Mouse (Mus musculus) hindbrain, embryonic 13.5 days (tissue): Measurements from ENCODE around the gene Rab6b. TPM values are rescaled to one million over a fixed set of nuclear protein-coding genes. Genes with fewer than 3 reads are reported as not detected.

Experiments used
- ATAC-seq: fragments of 200-750 bp; cut with Nextera tagmentation; 2 replicates; pipeline ENCODE4 v1.8.0; 2017; ENCODE audit warnings: moderate TSS enrichment; ENCODE audit not compliant: low FRiP score
- H3K27ac ChIP-seq: fragments of 300-500 bp; sonication (generic); 2 replicates; pipeline ENCODE4 v1.5.1; 2015; ENCODE audit warnings: inconsistent platforms, mild to moderate bottlenecking, moderate library complexity
- H3K27me3 ChIP-seq: fragments of 300-500 bp; sonication (generic); 2 replicates; pipeline ENCODE4 v1.6.1; 2015; ENCODE audit warnings: mild to moderate bottlenecking, inconsistent platforms
- H3K36me3 ChIP-seq: fragments of 300-500 bp; sonication (generic); 2 replicates; pipeline ENCODE4 v1.6.1; 2015; ENCODE audit warnings: mild to moderate bottlenecking, inconsistent platforms
- H3K4me1 ChIP-seq: fragments of 300-500 bp; sonication (generic); replicated peaks from 2 replicates; pipeline ENCODE4 v1.6.1; 2015; ENCODE audit warnings: inconsistent platforms
- H3K4me2 ChIP-seq: fragments of 300-500 bp; sonication (generic); 2 replicates; pipeline ENCODE4 v1.6.1; 2015; ENCODE audit warnings: inconsistent platforms, mild to moderate bottlenecking, moderate library complexity
- H3K4me3 ChIP-seq: fragments of 300-500 bp; sonication (generic); 2 replicates; pipeline ENCODE4 v1.5.1; 2015; ENCODE audit warnings: mild to moderate bottlenecking, inconsistent platforms
- H3K9ac ChIP-seq: fragments of 300-500 bp; sonication (generic); 2 replicates; pipeline ENCODE4 v1.6.1; 2015; ENCODE audit warnings: mild to moderate bottlenecking, inconsistent platforms
- H3K9me3 ChIP-seq: fragments of 300-500 bp; sonication (generic); 2 replicates; pipeline ENCODE4 v1.6.1; 2016; ENCODE audit warnings: inconsistent platforms
- WGBS: fragments of 180-500 bp; shearing (Covaris S2); methylation state at CpG from one replicate; pipeline ENCODE4 v1.1.7; 2015; 5-methylcytosine and 5-hydroxymethylcytosine counted together
- polyA plus RNA-seq: library from polyadenylated mRNA; unstranded; fragments of >200 nt; fragmentation: Nextera tagmentation; extraction: Ambion mirVana; gene quantifications from 2 replicates; pipeline ENCODE4 v1.2.1, GENCODE M21; 2015

Rab6b gene
- polyA plus RNA-seq, 1 experiment from 2014 or later = 80.2 TPM

DNA sequence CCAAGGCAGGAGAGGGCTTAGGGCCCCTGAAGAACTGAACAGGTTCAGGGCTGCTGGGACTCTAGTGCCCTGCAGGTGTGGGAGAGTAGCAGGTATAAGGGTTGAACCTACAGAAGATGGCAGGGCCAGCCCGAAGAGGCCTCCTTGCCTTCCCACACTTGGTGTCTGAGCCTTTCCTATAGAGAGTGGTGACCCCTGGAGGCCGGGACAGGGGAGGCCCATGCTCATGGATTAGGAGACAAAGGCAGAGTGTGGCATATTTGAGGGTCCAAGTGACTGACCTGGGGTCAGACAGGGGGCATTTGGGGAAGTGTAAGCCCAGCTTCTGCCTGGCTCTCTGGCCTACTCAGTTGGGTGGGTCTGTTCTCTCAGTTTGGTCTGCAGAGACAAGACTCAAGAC is 8.6 kb downstream of the Rab6b start:
- no peak for ATAC-seq

DNA sequence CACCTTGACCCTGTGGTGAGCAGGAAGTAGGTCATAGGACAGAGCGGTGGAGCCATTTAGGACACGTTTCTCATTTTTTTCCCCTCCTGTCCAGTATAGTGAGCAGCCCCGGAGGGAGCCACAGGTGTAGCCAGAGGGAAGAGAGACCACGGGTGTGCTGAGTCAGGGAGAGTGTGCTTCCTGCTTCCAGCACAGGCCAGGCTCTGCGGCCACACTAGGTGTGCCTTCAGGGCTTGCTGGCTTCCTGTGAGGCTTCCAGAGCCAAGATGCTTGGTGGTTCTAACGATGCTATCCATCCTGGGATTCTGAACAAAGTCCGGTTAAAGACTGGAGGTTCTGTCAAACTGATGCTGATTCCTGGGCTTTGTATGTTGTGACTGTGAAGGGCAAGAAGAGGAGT is 10.0 kb downstream of the Rab6b start:
- Histone ChIP-seq H3K4me2 (no peak overlapping the region), H3K4me3 (no peak overlapping the region), H3K27ac (no peak overlapping the region; the same call in 1 of the 2 replicates), H3K9ac (no peak overlapping the region), H3K27me3 (no peaks in the 10 kb centered on the region), H3K9me3 (no peaks in the 10 kb centered on the region), H3K36me3 (peaks cover 17% of the 10 kb centered on the region), H3K4me1 (peaks cover 61% of the 10 kb centered on the region)
- 89% methylated on average over 7 of the region's 7 CpGs for WGBS
- no peak for ATAC-seq

More for the DNA sequence above, 8.6 kb downstream of the Rab6b start:
- Histone ChIP-seq H3K27me3 (no peaks in the 10 kb centered on the region), H3K4me3 (no peak overlapping the region), H3K4me1 (peaks cover 66% of the 10 kb centered on the region), H3K27ac (peak overlapping the region; percentile 6; the same call in 1 of the 2 replicates), H3K9me3 (no peaks in the 10 kb centered on the region), H3K36me3 (peaks cover 21% of the 10 kb centered on the region), H3K4me2 (no peak overlapping the region), H3K9ac (no peak overlapping the region)
- 36% methylated on average over 2 of the region's 2 CpGs for WGBS

DNA sequence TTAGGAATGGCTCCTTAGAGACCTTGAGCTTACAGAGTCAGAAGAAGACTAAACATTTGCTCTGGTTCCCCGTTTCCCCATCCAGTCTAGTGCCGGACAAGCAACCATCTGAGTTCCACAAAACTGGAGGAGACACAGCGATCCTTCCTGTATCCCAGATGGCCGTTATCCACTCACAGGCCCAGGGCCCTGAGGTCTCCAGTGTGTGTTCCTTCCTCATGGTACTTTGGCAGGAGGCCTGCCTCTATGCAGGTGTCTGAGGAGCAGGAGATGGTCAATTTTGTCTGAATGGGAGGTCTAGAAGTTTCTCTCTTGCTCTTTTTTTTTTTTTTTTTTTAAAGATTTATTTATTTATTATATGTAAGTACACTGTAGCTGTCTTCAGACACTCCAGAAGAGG is 13.2 kb downstream of the Rab6b start:
- WGBS = 97% methylated on average over 4 of the region's 4 CpGs
- peaks cover 21% of the 10 kb centered on the region for H3K36me3 ChIP-seq

DNA sequence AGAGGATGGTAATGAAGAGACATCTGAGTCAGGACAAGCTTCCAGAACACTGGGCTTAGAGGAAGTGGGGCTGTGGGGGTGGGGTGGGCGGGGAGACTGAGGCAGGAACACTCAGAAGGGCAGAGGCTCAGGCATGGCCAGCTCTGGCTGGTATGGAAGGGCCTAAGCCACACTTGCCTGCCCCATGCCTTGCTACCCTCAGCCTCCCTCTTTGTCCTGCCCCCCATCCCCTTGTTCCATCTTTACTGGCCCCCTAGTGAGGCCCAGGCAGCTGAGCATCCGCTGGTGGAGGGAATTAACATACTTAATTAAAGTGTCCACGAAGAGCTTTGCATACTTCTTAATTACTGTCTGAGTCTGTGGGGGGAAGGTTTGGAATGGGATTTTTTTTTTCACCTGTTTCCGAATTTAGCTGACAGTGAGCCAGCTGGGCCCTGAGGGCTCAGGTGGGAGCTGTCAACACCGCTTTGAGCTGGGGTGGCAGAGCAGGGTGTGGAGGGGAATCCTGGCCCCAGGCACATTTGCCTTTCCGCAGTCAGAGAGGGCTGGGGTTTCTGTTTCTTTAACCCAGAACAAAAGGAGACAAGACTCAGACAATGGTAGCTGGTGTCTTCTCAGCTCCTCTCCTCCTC is 22.0 kb downstream of the Rab6b start:
- H3K4me2 ChIP-seq = no peak overlapping the region
- H3K4me1 ChIP-seq = peaks cover 67% of the 10 kb centered on the region
- H3K27me3 ChIP-seq = no peaks in the 10 kb centered on the region
- peak overlapping the region; percentile 89 for H3K27ac ChIP-seq
- no peaks in the 10 kb centered on the region for H3K9me3 ChIP-seq
- H3K9ac ChIP-seq = peak overlapping the region; percentile 55
- H3K36me3 ChIP-seq = peaks cover 5% of the 10 kb centered on the region
- peak; percentile 33; the same call in 1 of the 2 replicates for ATAC-seq
- WGBS = 21% methylated on average over 6 of the region's 6 CpGs
- no peak overlapping the region for H3K4me3 ChIP-seq

More for the DNA sequence above, 13.2 kb downstream of the Rab6b start:
- H3K4me1 ChIP-seq = peaks cover 35% of the 10 kb centered on the region
- H3K27ac ChIP-seq = no peak overlapping the region
- no peak overlapping the region for H3K4me3 ChIP-seq
- no peak overlapping the region for H3K4me2 ChIP-seq
- no peak overlapping the region for H3K9ac ChIP-seq
- no peaks in the 10 kb centered on the region for H3K27me3 ChIP-seq
- no peak for ATAC-seq
- H3K9me3 ChIP-seq = no peaks in the 10 kb centered on the region

DNA sequence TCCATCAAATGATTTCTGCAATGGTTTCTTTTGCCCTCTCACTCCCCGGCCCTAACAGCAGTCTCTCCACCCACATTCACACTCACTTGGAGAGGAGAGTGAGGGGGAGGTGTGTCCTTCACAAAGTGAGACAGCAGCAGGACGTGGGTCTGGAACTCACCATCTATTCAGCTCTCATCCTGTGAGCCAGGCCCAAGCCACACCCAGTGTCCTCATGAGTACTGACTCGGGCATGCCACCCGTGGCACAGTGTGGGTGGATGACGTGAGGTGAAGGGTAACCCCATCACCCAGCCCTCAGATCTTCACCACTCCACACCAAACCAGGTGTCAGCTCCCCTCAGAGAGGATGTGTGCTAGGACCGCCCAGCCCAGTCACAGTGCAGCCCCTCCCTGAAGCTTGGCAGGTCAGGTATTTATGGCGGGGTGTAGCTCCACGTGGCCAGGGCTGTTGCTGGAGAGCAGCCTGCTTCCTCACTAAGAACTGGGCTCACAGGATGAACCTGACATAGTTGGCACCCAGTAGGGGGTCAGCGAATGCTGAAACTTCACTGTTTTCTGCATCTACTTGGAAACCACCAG is 23.0 kb downstream of the Rab6b start:
- 59% methylated on average over 9 of the region's 9 CpGs for WGBS
- Histone ChIP-seq H3K9ac (peak overlapping the region; percentile 55; the same call in 1 of the 2 replicates), H3K9me3 (no peaks in the 10 kb centered on the region), H3K4me3 (no peak overlapping the region), H3K27ac (peak overlapping the region; percentile 89), H3K4me1 (peaks cover 76% of the 10 kb centered on the region), H3K27me3 (no peaks in the 10 kb centered on the region), H3K4me2 (no peak overlapping the region), H3K36me3 (no peaks in the 10 kb centered on the region; the same call in 1 of the 2 replicates)
- ATAC-seq = no peak

DNA sequence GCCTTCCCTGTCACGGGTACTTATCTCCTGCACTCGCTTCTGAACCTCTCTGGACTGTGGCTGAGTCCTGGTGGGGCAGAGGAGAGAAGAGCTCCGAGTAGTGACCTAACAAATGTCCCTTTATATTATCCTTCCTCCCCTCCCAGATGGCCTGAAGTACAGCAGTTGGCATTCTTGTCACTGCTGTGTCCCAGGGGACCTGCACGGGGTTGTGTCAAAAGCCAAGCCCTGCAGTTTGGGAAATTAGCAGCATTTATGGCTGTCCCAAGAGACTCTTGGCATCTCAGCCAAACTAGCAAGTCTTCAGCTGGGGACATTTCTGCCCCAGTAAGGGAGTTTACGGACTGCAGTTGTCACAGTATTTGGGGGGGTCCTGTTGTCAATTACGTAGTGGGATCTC is 27.9 kb downstream of the Rab6b start:
- H3K36me3 ChIP-seq = peaks cover 36% of the 10 kb centered on the region
- ATAC-seq = no peak

DNA sequence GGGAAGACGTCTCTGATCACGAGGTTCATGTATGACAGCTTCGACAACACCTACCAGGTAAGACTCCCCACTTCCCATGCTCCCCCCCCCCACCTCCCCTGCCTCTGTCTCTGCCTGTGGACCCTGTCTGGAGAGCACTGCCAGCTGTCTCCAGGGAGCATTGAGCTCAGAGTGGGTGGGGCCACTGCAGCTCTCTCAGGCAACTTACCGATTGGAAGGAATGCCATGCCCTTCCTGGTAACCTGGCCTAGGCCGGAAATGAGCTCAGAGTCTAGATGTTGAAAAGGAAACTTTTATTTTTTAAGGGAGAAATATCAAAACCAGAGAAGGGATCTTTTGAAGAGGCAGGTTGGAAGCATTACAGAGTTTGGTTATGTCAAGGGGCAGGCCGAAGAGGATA is 28.8 kb downstream of the Rab6b start:
- H3K4me1 ChIP-seq = peaks cover 67% of the 10 kb centered on the region
- H3K9ac ChIP-seq = no peak overlapping the region
- no peak overlapping the region for H3K27ac ChIP-seq
- WGBS = 87% methylated on average over 6 of the region's 6 CpGs
- no peaks in the 10 kb centered on the region for H3K9me3 ChIP-seq
- H3K4me3 ChIP-seq = no peak overlapping the region
- no peak for ATAC-seq
- H3K4me2 ChIP-seq = no peak overlapping the region
- H3K36me3 ChIP-seq = peaks cover 36% of the 10 kb centered on the region
- no peaks in the 10 kb centered on the region for H3K27me3 ChIP-seq

More for the DNA sequence above, 27.9 kb downstream of the Rab6b start:
- no peak overlapping the region for H3K4me2 ChIP-seq
- H3K4me1 ChIP-seq = peaks cover 67% of the 10 kb centered on the region
- no peak overlapping the region for H3K4me3 ChIP-seq
- H3K9ac ChIP-seq = no peak overlapping the region
- no peaks in the 10 kb centered on the region for H3K27me3 ChIP-seq
- no peaks in the 10 kb centered on the region for H3K9me3 ChIP-seq
- 54% methylated on average over 6 of the region's 6 CpGs for WGBS
- H3K27ac ChIP-seq = 0 out of 2 replicates have a peak overlapping the region, but pooled peaks have one; percentile 0

DNA sequence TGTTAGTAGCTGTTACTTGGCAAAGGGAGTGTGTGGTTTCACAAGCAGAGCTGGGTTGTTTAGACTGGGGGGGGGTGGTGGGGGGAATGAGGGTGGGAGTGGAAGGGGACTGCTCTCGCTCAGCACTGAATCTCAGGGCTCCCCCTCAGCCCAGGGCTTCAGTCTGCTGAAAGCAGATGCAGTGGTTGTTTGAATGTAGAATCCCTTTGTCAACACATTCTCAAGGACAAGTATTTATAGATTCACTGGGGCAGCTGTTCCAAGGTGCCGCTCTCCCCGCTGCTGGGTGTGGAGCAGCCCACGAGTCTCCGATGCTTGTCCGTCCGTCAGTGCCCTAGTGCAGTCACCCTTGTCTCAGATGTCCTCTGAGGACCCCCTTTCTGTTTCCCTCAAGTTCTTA is 29.7 kb downstream of the Rab6b start:
- ATAC-seq = no peak
- no peaks in the 10 kb centered on the region for H3K27me3 ChIP-seq
- no peak overlapping the region for H3K4me2 ChIP-seq
- 83% methylated on average over 7 of the region's 7 CpGs for WGBS
- H3K36me3 ChIP-seq = peaks cover 36% of the 10 kb centered on the region
- no peak overlapping the region for H3K4me3 ChIP-seq
- H3K9ac ChIP-seq = no peak overlapping the region
- no peak overlapping the region for H3K27ac ChIP-seq
- no peaks in the 10 kb centered on the region for H3K9me3 ChIP-seq
- H3K4me1 ChIP-seq = peaks cover 67% of the 10 kb centered on the region

DNA sequence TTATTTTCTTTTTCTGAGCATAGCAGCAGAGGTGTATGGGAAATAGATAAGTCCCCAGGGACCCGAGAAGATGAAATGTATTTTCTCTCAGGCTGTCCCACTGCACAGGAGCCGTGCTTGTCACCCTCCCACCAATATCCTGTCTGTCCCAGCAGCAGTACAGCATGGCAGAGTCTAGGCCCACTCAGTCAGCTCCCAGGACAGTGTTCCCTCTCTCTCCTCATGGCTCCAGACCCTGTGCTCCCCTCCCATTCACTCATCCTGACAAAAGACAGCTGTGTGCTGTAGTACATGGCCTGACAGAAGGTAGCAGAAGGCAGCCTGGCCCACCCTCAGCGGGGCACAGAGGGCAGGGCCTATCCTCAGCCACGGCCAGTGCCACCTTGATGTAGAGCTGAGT is 32.3 kb downstream of the Rab6b start:
- ATAC-seq = no peak
- 47% methylated on average over 4 of the region's 4 CpGs for whole genome bisulfite sequencing
- H3K4me2 ChIP-seq = no peak overlapping the region
- peak overlapping the region; percentile 88 for H3K27ac ChIP-seq
- H3K9me3 ChIP-seq = no peaks in the 10 kb centered on the region
- H3K4me1 ChIP-seq = peaks cover 74% of the 10 kb centered on the region
- no peaks in the 10 kb centered on the region for H3K27me3 ChIP-seq
- no peak overlapping the region for H3K4me3 ChIP-seq
- 0 out of 2 replicates have a peak overlapping the region, but pooled peaks have one; percentile 35 for H3K9ac ChIP-seq
- H3K36me3 ChIP-seq = peaks cover 36% of the 10 kb centered on the region

DNA sequence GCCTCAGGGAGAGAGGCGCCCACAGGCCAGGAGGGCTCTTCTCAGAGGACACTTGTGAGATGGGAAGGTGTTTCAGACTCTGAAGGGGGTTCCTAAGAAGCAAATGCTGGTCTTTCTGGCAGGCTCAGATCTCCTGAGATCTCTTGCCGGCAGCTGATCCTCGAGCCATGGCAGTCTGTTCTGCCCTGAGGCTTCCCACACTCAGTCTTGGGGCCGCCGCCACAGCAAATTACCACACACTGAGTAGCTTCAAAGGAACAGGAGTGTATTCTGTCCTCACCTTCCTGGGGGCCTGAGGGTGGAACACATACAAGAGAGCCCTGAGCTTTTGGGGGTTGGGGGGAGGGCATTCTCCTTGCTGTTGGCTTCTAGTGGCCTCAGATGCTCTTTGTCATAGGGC is 33.8 kb downstream of the Rab6b start:
- H3K4me2 ChIP-seq = no peak overlapping the region
- 41% methylated on average over 5 of the region's 5 CpGs for WGBS
- H3K9me3 ChIP-seq = no peaks in the 10 kb centered on the region
- peak overlapping the region; percentile 46 for H3K9ac ChIP-seq
- no peak overlapping the region for H3K4me3 ChIP-seq
- no peaks in the 10 kb centered on the region for H3K27me3 ChIP-seq
- ATAC-seq = no peak
- peaks cover 36% of the 10 kb centered on the region for H3K36me3 ChIP-seq
- peaks cover 68% of the 10 kb centered on the region for H3K4me1 ChIP-seq
- peak overlapping the region; percentile 88 for H3K27ac ChIP-seq

DNA sequence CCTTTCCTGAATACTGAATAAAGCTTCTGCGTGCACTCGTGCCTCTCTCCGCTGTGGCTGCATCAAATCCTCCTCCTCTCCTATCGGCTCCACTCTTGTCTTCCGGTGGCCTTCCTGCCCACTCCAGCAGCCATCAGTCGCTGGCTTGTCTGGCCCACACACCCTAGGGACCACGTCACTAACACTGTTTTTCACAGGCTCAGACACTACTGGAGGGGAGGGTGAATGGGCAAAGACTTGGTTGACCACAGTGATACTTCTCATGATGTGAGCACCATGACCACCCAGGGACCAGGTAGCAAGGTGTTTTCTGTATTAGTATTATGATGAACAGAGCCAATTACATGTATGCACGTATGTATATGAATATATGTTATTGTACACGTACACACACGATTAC is 34.7 kb downstream of the Rab6b start:
- Histone ChIP-seq H3K9me3 (no peaks in the 10 kb centered on the region), H3K4me2 (peak overlapping the region; percentile 29; the same call in 1 of the 2 replicates), H3K27me3 (no peaks in the 10 kb centered on the region), H3K27ac (peak overlapping the region; percentile 88), H3K4me1 (peaks cover 62% of the 10 kb centered on the region), H3K36me3 (peaks cover 30% of the 10 kb centered on the region), H3K9ac (peak overlapping the region; percentile 46), H3K4me3 (no peak overlapping the region)
- 41% methylated on average over 10 of the region's 10 CpGs for WGBS
- peak; percentile 38; the same call in 1 of the 2 replicates for ATAC-seq

DNA sequence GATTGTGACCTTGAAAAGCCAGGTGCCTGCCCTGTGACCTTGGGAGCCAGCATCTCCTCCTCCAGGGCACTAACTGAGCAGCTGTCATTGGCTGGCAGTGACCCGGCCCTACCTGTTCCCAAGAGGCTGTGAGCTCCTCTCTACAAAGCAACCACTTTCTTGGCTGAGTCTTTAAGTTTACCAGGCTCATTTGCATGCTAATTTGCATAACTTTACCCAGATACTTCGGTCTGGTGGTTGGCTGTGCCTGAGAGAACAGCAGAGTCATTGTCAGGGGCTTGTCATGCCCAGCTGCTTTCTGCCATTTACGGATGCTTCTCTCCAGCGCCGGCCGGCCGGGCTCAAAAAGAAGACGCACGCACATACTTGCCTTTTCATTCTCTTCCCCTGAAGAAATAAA is 35.1 kb downstream of the Rab6b start:
- no peaks in the 10 kb centered on the region for H3K9me3 ChIP-seq
- no peak overlapping the region for H3K9ac ChIP-seq
- H3K4me1 ChIP-seq = peaks cover 62% of the 10 kb centered on the region
- WGBS = 8% methylated on average over 9 of the region's 9 CpGs
- peak overlapping the region; percentile 88 for H3K27ac ChIP-seq
- no peak overlapping the region for H3K4me3 ChIP-seq
- ATAC-seq = peak; percentile 77
- peak overlapping the region; percentile 29; the same call in 1 of the 2 replicates for H3K4me2 ChIP-seq
- peaks cover 26% of the 10 kb centered on the region for H3K36me3 ChIP-seq
- no peaks in the 10 kb centered on the region for H3K27me3 ChIP-seq

DNA sequence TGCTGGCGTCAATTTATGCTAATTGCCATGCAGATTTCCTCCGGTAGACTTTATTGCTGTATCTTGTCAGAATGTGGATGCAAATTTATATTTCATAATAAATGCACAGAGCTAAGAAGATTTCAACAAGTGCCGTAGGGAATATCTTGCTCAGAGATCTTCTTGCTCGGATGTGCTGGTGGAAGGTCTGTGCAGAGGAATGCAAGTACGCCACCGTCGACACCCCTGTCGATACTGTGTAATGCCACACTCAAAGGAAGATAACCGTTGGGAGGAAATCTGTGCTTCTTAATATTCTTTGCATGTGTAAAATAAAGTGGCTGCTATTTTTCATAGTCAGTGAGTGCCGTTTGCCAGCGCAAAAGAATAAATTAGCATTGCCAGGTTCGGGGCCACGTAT is 35.5 kb downstream of the Rab6b start:
- Histone ChIP-seq H3K9me3 (no peaks in the 10 kb centered on the region), H3K27ac (peak overlapping the region; percentile 88), H3K4me3 (no peak overlapping the region), H3K36me3 (peaks cover 23% of the 10 kb centered on the region), H3K9ac (peak overlapping the region; percentile 49; the same call in 1 of the 2 replicates), H3K27me3 (no peaks in the 10 kb centered on the region), H3K4me2 (peak overlapping the region; percentile 33), H3K4me1 (peaks cover 62% of the 10 kb centered on the region)
- ATAC-seq = peak; percentile 34
- 26% methylated on average over 13 of the region's 13 CpGs for WGBS
